Mouse (Mus musculus): ENCODE data around the gene Smg6.
A peak's percentile ranks its signal among the peaks of the same experiment; 100 is the strongest.
"Not testable (repeated sequence)": the region's sequence is repeated elsewhere in the genome, so short reads cannot be mapped to it uniquely, and the experiment has no call there.

The Smg6 gene

GRCm38 (mm10) chr11:75170136-75170751 is 244.6 kb downstream of the Smg6 start:
- H3K4me1 ChIP-seq (replicated peaks; ENCODE audit: low read depth, low read length) = peaks cover 59% of the 10 kb centered on the region
- H3K36me3 ChIP-seq (ENCODE audit: insufficient read depth, low read length) = no peaks in the 10 kb centered on the region
- TF ChIP-seq CTCF (conservative IDR thresholded peaks at IDR 0.05; ENCODE audit: low read length) (peak; percentile 50), POU5F1 (IDR thresholded peaks at IDR 0.05; ENCODE audit: borderline replicate concordance, low read length) (no peak), NANOG (IDR thresholded peaks at IDR 0.05; ENCODE audit: borderline replicate concordance, low read length) (no peak)
- no peaks in the 10 kb centered on the region for H3K9me3 ChIP-seq (ENCODE audit: low read length)
- H3K27me3 ChIP-seq (ENCODE audit: insufficient read depth, low read length) = peaks cover 93% of the 10 kb centered on the region
- H3K4me3 ChIP-seq (replicated peaks; ENCODE audit: low read length) = peak overlapping the region; percentile 79

GRCm38 (mm10) chr11:75171186-75171865 is 245.7 kb downstream of the Smg6 start:
- H3K36me3 ChIP-seq (ENCODE audit: insufficient read depth, low read length) = peaks cover 9% of the 10 kb centered on the region

GRCm38 (mm10) chr11:75172151-75173094 is 246.8 kb downstream of the Smg6 start:
- peak overlapping the region; percentile 85 for H3K4me3 ChIP-seq (replicated peaks; ENCODE audit: low read length)
- peaks cover 76% of the 10 kb centered on the region for H3K27me3 ChIP-seq (ENCODE audit: insufficient read depth, low read length)
- peaks cover 20% of the 10 kb centered on the region for H3K36me3 ChIP-seq (ENCODE audit: insufficient read depth, low read length)
- no peak for TF ChIP-seq POU5F1 (IDR thresholded peaks at IDR 0.05; ENCODE audit: borderline replicate concordance, low read length)
- no peaks in the 10 kb centered on the region for H3K9me3 ChIP-seq (ENCODE audit: low read length)
- H3K4me1 ChIP-seq (replicated peaks; ENCODE audit: low read depth, low read length) = peaks cover 51% of the 10 kb centered on the region

More at GRCm38 (mm10) chr11:75171186-75171865, 245.7 kb downstream of the Smg6 start:
- Histone ChIP-seq H3K27me3 (ENCODE audit: insufficient read depth, low read length) (peaks cover 87% of the 10 kb centered on the region), H3K4me3 (replicated peaks; ENCODE audit: low read length) (peak overlapping the region; percentile 85), H3K4me1 (replicated peaks; ENCODE audit: low read depth, low read length) (peaks cover 52% of the 10 kb centered on the region), H3K9me3 (ENCODE audit: low read length) (no peaks in the 10 kb centered on the region)
- no peak for TF ChIP-seq NANOG (IDR thresholded peaks at IDR 0.05; ENCODE audit: borderline replicate concordance, low read length)
- no peak for TF ChIP-seq CTCF (conservative IDR thresholded peaks at IDR 0.05; ENCODE audit: low read length)
- TF ChIP-seq POU5F1 (IDR thresholded peaks at IDR 0.05; ENCODE audit: borderline replicate concordance, low read length) = no peak

GRCm38 (mm10) chr11:75173095-75173798 is 247.6 kb downstream of the Smg6 start:
- Histone ChIP-seq H3K9me3 (ENCODE audit: low read length) (no peaks in the 10 kb centered on the region), H3K36me3 (ENCODE audit: insufficient read depth, low read length) (peaks cover 28% of the 10 kb centered on the region), H3K27me3 (ENCODE audit: insufficient read depth, low read length) (peaks cover 68% of the 10 kb centered on the region), H3K4me3 (replicated peaks; ENCODE audit: low read length) (peak overlapping the region; percentile 85), H3K4me1 (replicated peaks; ENCODE audit: low read depth, low read length) (peaks cover 55% of the 10 kb centered on the region)
- TF ChIP-seq NANOG (IDR thresholded peaks at IDR 0.05; ENCODE audit: borderline replicate concordance, low read length) (no peak), POU5F1 (IDR thresholded peaks at IDR 0.05; ENCODE audit: borderline replicate concordance, low read length) (no peak), CTCF (conservative IDR thresholded peaks at IDR 0.05; ENCODE audit: low read length) (no peak)

- peaks cover 55% of the 10 kb centered on the region for H3K4me1 ChIP-seq (replicated peaks; ENCODE audit: low read depth, low read length)
- H3K27me3 ChIP-seq (ENCODE audit: insufficient read depth, low read length) = peaks cover 63% of the 10 kb centered on the region
- no peaks in the 10 kb centered on the region for H3K9me3 ChIP-seq (ENCODE audit: low read length)
- no peak for TF ChIP-seq NANOG (IDR thresholded peaks at IDR 0.05; ENCODE audit: borderline replicate concordance, low read length)
- TF ChIP-seq CTCF (conservative IDR thresholded peaks at IDR 0.05; ENCODE audit: low read length) = no peak
- TF ChIP-seq POU5F1 (IDR thresholded peaks at IDR 0.05; ENCODE audit: borderline replicate concordance, low read length) = no peak
- peak overlapping the region; percentile 85 for H3K4me3 ChIP-seq (replicated peaks; ENCODE audit: low read length)
- H3K36me3 ChIP-seq (ENCODE audit: insufficient read depth, low read length) = peaks cover 29% of the 10 kb centered on the region
Measured at GRCm38 (mm10) chr11:75173799-75174165, 248.2 kb downstream of the Smg6 start.

GRCm38 (mm10) chr11:75174574-75174973 is 249.0 kb downstream of the Smg6 start:
- H3K36me3 ChIP-seq (ENCODE audit: insufficient read depth, low read length) = peaks cover 31% of the 10 kb centered on the region
- H3K4me1 ChIP-seq (replicated peaks; ENCODE audit: low read depth, low read length) = peaks cover 57% of the 10 kb centered on the region
- peaks cover 55% of the 10 kb centered on the region for H3K27me3 ChIP-seq (ENCODE audit: insufficient read depth, low read length)
- H3K9me3 ChIP-seq (ENCODE audit: low read length); H3K4me3 ChIP-seq (replicated peaks; ENCODE audit: low read length): not testable (repeated sequence)

- H3K27me3 ChIP-seq (ENCODE audit: insufficient read depth, low read length) = peaks cover 21% of the 10 kb centered on the region
- no peaks in the 10 kb centered on the region for H3K9me3 ChIP-seq (ENCODE audit: low read length)
- H3K4me3 ChIP-seq (replicated peaks; ENCODE audit: low read length) = peak overlapping the region; percentile 91
- H3K4me1 ChIP-seq (replicated peaks; ENCODE audit: low read depth, low read length) = peaks cover 41% of the 10 kb centered on the region
- no peak for TF ChIP-seq NANOG (IDR thresholded peaks at IDR 0.05; ENCODE audit: borderline replicate concordance, low read length)
- no peak for TF ChIP-seq CTCF (conservative IDR thresholded peaks at IDR 0.05; ENCODE audit: low read length)
- no peak for TF ChIP-seq POU5F1 (IDR thresholded peaks at IDR 0.05; ENCODE audit: borderline replicate concordance, low read length)
- H3K36me3 ChIP-seq (ENCODE audit: insufficient read depth, low read length) = peaks cover 65% of the 10 kb centered on the region
Measured at GRCm38 (mm10) chr11:75178011-75178410, 252.4 kb downstream of the Smg6 start.

GRCm38 (mm10) chr11:75178672-75179208 is 253.1 kb downstream of the Smg6 start, which contains the start of gene Ovca2:
TSS of gene Ovca2 (minus strand) at chr11:75178835.
- peaks cover 73% of the 10 kb centered on the region for H3K36me3 ChIP-seq (ENCODE audit: insufficient read depth, low read length)
- H3K9me3 ChIP-seq (ENCODE audit: low read length) = no peaks in the 10 kb centered on the region
- H3K27me3 ChIP-seq (ENCODE audit: insufficient read depth, low read length) = peaks cover 18% of the 10 kb centered on the region
- peaks cover 46% of the 10 kb centered on the region for H3K4me1 ChIP-seq (replicated peaks; ENCODE audit: low read depth, low read length)
- H3K4me3 ChIP-seq (replicated peaks; ENCODE audit: low read length) = peak within 1 kb of the TSS; percentile 91
- TF ChIP-seq NANOG (IDR thresholded peaks at IDR 0.05; ENCODE audit: borderline replicate concordance, low read length) (no peak), CTCF (conservative IDR thresholded peaks at IDR 0.05; ENCODE audit: low read length) (peak; percentile 66)

Data from E14TG2a.4 (cell line).